Mouse (Mus musculus) kidney, adult 8-10 months (tissue): ENCODE results near the gene Sos1.

Experiments used
- DNase-seq, 2 experiments: peaks; one replicate each; pipeline ENCODE4 v3.0.0; 2022

Gene Sos1

DNA sequence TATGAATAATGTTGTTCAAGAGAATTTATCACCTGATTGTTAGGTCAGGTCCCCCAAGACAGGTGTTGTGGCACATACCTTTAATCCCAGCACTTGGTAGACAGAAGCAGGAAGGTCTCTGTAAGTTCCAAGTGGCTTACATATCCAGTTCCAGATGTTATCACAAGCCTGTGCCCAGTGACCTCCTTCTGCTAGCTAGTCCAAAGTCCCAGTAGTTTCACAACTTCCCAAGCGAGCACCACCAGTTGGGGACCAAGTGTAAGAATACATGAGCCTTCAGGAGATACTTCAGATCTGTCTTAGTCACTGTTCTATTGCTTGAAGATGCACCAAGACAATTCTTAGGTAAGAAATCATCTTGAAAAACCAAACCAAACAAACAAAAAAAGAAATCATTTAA is 13.6 kb upstream of the Sos1 start:
- no peak for DNase-seq

- DNase-seq: no peak
These were observed 12.6 kb upstream of the Sos1 start for GRCm38 (mm10) chr17:80492811-80493210.

GRCm38 (mm10) chr17:80492274-80492673 is 12.0 kb upstream of the Sos1 start:
- DNase-seq: no peak

- DNase-seq: no peak
These were observed 9.9 kb upstream of the Sos1 start for GRCm38 (mm10) chr17:80490166-80490565.

DNA sequence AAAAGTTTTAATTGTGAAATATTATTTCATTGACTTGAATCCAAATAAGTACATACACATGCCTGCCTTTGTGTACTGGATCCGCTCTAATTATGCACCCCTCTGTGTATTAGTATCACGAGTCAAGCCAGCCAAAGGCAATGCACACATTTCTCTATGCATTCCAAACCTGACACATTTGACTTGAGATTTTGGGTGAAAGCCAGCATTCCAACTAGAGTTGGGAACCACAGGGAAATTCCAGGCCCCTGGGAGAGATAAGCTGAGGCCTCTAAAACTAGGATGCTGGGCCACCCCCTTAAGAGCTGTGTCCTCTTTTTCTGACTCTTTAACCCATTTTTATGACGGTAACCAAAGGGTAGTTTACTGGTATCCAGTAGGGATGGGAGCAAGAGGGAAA is 8.7 kb upstream of the Sos1 start:
- DNase-seq: no peak

GRCm38 (mm10) chr17:80485160-80485559 is 4.9 kb upstream of the Sos1 start:
- DNase-seq: no peak

DNA sequence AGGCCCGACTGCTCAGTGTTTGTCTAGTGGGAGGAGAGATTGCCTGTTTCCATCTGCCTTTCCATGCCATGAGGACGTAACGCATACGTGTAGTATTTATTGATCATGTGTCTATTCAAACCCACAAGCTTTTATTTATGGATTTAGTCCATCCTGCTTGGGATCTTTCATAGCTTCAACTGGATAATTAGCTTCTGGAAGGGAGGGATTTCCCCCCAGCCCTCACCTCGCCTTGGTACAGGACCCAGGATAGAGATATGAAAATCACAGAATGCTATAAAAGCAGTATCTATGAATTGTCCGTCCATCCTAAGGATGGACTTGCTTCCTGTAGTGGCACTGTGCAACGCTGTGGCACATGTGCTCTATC is 587 bp upstream of the Sos1 start:
- DNase-seq: no peak

DNA sequence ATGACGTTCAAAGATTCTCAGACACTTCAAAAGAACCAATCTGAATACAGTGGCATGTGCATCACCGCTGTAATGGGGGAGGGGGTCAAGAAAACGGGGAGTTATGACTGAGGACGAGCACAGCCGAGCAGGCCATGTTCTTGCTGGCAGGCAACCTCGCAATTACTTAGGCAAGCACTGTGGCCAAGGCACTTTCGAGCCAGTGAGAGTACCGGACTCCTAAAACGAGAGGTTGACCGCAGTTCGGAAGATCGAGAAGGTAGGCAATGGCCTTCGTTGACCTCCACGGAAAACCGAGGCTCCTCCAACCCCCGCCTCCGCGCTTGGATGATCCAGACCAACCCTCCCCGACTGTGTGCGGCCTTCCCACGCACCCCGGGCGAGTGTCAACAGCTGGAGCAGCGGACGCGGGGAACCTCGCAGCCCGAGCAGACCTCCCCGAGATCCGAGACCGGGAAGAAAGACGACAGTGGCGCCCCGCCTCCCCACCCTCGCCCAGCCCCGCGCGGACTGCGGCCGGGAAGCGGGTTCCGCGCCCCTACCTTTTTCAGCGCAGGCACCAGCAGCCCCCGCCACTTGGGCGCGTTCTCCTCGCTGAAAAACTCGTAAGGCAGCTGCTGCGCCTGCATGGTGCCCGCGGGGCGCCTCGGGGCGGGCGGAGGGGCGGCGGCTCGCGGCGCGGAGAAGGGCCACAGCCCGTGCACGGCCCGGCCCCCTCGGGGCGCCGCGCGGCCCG is 790 bp downstream of the Sos1 start:
- peak; percentile 48 to 56 for DNase-seq

DNA sequence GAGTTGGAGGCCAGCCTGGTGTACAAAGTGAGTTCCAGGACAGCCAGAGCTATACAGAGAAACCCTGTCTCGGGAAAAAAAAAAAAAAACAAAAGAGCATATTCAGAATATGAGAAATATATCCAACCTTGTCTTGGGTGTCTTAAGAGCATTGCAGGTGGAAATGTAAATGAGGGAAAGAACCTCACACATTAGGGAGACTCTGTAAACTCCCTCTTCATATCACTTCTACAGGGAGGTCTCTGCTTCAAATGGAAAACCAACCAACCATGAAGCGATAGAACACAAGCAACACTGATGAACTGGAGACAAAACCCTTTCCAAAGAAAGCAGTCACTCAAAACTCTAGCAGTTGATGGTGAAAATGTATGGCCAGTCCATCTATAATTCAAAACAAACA is 2.6 kb downstream of the Sos1 start:
- no peak for DNase-seq

DNA sequence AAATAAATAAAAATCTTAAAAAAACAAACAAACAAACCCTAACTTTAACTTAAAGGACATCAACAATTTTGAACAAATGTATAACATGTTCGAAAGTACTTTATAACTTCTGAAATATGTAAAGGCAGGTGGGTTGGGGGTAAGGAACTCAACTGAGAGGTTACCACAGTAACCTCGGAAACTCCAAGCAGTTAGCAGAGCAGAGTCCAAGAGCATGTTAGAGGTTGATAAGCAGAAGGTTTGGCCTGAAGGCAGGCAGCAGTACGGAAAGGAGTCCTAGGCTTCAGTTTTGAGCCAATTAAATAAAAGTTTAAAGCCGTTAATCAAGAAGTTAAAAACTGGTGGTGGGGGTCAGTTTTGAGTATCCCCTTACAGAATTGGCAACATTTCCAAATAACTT is 3.8 kb downstream of the Sos1 start:
- DNase-seq: no peak

- DNase-seq: no peak
These were observed 9.0 kb downstream of the Sos1 start for GRCm38 (mm10) chr17:80471056-80471802.

DNA sequence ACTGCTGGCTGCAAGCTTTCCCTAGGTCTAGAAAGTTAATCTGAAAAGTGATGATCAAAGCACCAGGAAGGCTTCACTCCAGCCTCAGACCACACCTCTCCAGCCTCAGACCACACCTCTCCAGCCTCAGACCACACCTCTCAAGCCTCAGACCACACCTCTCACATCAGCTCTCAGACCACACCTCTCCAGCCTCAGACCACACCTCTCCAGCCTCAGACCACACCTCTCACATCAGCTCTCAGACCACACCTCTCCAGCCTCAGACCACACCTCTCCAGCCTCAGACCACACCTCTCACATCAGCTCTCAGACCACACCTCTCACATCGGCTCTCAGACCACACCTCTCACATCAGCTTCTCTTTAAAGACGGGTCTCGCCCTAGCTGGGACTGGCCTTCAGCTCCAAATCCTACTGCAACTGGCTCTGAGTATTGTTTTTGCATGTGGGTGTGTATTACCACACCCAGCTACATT is 11.8 kb downstream of the Sos1 start:
- peak; percentile 65 to 66 for DNase-seq

- no peak for DNase-seq
These were observed 20.0 kb downstream of the Sos1 start for GRCm38 (mm10) chr17:80460258-80460657.

DNA sequence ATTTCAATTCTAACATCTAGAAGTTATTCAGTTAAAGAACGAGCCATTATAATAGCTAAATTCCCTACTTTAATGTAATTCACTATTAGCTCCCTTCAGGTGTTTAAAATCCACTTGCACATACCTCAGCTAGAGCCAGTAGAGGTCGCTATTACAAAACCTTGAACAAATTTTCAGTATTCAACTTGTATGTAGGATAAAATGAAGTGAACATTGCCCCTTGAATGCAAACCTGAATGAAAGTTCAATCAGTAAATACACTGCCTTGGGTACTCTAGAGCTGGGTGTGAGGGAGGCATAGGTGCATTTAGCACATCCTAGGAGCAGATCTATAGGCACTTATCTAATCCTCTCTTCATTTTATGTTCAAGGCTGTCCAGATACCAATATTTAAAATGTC is 24.6 kb downstream of the Sos1 start:
- DNase-seq: peak; percentile 25 to 51

DNA sequence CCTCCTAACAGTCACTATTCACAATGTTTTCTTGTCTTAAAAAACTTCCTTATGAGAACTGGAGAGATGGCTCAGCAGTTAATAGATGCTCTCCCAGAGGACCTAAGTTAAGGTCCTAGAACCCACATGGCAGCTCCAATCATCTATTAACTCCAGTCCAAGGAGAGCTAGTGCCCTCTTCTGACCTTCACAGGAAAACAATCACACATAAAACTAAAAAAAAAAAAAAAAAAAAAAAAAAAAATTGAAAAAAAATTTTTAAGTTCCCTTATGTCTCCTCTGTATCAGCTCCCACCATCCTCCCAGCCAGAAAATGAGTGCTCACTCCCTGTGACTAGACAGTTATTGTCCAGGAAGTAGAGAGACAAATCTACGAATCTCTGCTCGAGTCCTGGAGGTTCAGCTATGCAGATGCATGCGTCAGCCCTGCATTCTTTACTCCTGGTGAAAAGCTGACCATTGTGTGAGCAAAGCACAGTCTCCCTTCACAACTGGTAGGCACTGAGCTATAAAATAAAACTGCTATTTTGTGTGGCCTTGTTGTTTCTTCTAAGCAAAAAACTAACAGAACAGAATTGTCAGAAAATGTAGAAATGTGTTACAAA is 29.7 kb downstream of the Sos1 start:
- DNase-seq: no peak

GRCm38 (mm10) chr17:80446470-80446869 is 33.8 kb downstream of the Sos1 start:
- DNase-seq: no peak

GRCm38 (mm10) chr17:80445433-80445832 is 34.8 kb downstream of the Sos1 start:
- no peak for DNase-seq

- no peak for DNase-seq
These were observed 44.6 kb downstream of the Sos1 start for GRCm38 (mm10) chr17:80435680-80436079.

GRCm38 (mm10) chr17:80434430-80434829 is 45.8 kb downstream of the Sos1 start:
- no peak for DNase-seq

GRCm38 (mm10) chr17:80431997-80432396 is 48.3 kb downstream of the Sos1 start:
- no peak for DNase-seq

- peak in 1 of 2 experiments; percentile 11 for DNase-seq
These were observed 52.3 kb downstream of the Sos1 start for GRCm38 (mm10) chr17:80427966-80428365.

GRCm38 (mm10) chr17:80426901-80427300 is 53.4 kb downstream of the Sos1 start:
- no peak for DNase-seq

- DNase-seq: no peak
These were observed 54.1 kb downstream of the Sos1 start for GRCm38 (mm10) chr17:80426171-80426570.

DNA sequence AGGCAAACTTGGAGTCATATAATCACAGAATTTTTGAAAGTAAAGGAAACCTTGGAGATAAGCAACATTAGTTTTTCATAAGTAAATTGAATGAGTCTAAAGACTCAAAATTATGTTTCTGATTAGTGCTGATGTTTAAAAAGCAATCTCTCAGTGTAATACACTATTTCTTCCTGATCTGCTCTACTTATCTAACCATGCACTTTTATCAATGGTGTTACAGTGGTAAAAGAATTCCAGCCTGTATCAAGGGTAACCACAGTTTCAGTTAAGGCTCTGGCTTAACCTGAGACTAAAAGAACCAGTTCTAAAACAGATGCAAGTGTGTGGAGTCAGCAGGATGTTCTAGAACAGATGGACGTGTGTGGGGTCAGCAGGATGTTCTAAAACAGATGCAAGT is 59.3 kb downstream of the Sos1 start:
- DNase-seq: no peak
